Mouse (Mus musculus) embryo, embryonic 11 days (tissue): ENCODE measurements at regions not wholly inside any gene's neighbourhood (a gene's known extent, or its start where the extent isn't known, plus 50 kb on each side); places are given as distances from the start of the nearest gene placed in this dataset.
"Not testable (repeated sequence)": the region's sequence is repeated elsewhere in the genome, so short reads cannot be mapped to it uniquely, and the experiment has no call there.

Source experiments
- DNase-seq: peaks from one replicate; pipeline ENCODE4 v3.0.0-alpha.2; 2015

GRCm38 (mm10) chr2:94772801-94773200, 334.9 kb upstream of the Api5 start:
- no peak for DNase-seq

DNA sequence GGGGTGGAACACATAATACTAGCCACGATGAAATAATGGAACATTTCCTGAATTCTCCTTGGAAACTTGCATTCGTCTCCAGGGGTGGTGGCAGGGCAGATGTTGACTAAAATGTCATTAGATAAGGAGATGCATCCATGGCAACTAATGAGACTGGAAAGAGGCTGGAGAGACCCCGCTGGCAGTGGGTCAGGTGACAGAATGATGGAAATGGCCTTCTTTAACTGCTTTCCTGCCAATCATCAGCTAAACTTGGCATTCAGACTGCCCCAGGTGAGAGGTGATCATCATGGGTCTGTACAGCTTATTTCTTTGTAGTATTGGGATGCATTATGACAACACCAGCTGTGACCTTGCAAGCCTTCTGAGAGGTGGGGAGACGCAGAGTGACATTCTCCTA, 334.3 kb upstream of the Api5 start:
- DNase-seq: no peak

DNA sequence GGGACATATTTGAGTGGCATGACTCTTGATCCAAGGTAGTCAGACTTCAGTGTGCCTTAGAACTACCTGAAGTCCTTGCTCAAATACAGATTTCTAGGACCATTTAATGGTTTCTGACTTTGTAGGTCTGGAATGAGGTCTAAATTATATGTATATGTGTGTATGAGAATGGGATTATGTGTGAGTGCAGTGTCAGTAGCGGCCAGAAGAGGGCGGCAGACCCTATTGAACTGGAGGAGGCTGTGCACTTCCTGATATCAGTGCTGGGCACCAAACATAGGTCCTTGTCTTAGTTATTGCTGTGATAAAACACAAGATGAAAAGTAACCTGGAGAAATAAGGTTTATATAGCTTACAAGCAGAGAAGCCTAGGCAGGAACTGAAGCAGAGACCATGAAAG, 328.6 kb upstream of the Api5 start:
- DNase-seq: no peak

DNA sequence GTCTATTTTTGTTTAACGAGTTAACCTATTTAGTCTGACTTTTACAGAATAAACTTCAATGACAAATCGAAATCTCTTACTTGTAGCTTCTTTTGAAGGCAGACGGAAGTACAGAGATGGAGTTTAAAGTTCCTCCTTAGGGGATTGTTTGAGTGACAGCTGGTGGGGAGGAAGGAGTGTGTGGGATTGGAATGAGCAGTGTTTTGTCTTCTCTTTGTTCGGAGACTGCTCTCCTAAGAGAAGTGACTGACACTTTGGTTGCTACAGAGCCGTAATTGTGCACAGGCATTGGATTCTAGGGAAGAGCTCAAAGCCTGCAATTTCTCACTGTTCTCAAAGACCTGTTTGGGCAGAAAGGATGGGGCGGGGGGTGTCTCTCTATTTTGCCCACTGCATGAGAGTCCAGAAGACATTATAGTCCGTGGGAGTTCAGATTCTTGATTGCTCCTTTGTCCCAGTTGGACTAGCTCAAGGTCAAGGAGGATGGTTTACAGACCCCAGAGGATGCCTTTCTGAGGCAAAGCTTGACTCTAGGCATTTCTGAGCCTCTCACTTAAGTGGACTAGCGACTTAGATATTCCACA, 327.0 kb upstream of the Api5 start:
- peak; percentile 57 for DNase-seq

DNA sequence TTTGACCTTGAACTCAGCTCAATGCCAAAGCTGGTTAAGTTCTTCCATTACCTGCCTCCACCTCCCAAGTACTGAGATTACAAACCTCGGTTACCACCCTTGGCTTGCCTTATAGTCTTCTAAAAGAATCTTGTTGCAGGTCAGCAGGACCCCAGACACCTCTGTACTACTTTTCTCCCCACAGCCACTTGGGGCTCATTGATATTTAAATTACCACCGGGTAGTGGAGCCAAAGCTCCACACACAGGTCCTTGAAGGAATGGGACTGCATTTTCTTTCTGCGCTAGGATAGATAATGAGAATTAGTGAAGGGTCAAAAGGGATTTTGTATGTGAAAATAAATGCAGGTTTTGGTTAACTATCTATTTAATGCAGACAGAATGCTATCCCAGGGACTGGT, 326.5 kb upstream of the Api5 start:
- DNase-seq: peak; percentile 26

DNA sequence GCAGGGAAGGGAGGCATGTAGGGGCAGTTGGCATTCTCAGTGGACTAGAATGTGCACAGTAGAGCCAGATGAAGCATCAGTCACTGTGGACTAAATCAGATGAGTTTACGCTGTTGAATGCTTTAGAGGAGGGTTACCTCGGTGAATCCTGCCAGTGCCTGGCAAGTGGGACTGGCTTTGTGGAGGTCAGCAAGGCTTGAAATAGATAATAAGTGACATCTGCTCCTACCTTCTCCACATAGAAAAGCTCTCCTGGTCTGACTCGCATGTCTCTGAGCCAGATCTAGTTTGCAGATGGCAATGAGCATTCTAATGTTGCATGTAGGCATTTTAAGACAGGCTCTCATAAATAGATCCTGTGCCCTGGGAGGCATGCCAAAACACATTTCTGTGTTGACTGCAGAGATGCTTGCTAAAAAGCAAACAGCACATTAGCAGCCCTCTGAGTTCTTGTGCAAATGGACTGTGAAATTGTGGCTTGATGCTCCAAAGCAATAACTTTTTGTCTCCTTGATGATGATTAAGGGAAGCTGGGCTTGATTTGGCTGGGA, 310.3 kb upstream of the Api5 start:
- DNase-seq: no peak

GRCm38 (mm10) chr2:94729791-94730190, 291.9 kb upstream of the Api5 start:
- DNase-seq: no peak

DNA sequence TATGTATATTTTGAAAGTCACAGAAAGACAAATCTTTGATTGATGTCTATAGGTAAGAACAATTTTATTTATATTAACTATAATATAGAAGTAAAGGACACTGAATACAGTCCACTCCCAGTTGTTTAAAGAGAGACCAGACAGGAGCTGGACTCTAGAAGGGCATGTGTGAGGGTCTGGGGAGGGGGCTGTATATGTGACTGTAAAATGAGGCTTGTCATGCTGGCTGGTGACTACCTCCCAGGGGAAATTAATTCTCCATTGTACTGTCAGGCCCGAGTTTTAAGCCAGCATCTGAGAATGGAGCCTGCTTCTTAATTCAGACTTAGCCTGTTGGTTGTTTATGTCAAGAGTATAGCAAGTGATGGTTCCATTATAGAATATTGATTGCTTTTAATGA, 261.4 kb upstream of the Api5 start:
- DNase-seq: no peak

DNA sequence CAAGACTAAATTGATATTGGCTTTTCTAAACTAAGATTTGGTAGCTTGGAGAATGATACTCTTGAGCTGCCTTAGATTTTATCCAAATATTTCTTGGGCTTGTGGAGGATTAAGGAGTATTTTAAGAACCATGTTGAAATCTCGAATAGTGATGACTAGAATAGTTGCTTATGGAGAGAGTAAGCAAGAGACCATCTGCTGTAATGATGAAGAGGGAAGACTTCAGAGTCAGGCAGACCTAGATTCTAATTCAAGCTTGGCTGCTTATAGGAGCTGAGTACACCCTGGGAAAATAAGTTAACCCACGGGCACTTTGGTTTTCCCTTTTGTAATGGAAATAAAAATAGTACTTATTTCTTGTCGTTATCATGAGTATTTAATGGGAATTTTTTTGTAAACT, 257.3 kb upstream of the Api5 start:
- DNase-seq: no peak

DNA sequence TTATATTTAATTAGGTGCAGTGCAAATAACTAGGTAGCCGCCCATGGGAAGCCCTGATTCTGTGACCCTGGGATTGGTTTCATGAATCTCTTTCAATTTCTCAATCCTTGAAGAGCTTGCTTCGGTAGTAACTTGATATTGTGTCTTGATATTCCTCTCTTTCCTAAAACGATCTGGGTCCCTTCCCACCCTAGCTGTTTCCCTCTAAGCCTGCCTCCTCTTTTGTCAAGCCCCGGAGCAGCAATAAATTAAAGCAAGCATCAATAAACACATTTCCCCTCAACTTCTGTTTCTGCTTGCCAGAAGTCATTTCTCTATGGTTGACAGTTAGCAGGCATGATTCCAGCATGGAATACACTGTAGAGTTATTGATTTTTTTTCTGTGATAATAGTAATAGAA, 252.6 kb upstream of the Api5 start:
- no peak for DNase-seq

- DNase-seq: not testable (repeated sequence)
Observed at GRCm38 (mm10) chr2:94685619-94686018, 247.7 kb upstream of the Api5 start.

GRCm38 (mm10) chr2:94680096-94680765, 242.3 kb upstream of the Api5 start:
- no peak for DNase-seq

- DNase-seq: no peak
Observed at GRCm38 (mm10) chr2:94665850-94666249, 227.9 kb upstream of the Api5 start.

GRCm38 (mm10) chr2:94658426-94658825, 220.5 kb upstream of the Api5 start:
- DNase-seq: no peak
